Mouse (Mus musculus): ENCODE data around the gene Fam228a.

- TF ChIP-seq GATA1 (IDR thresholded peaks at IDR 0.05; ENCODE audit: borderline replicate concordance, low read length) (no peak), FLI1 (IDR thresholded peaks at IDR 0.05; ENCODE audit: low read length) (no peak)
Observed at GRCm38 (mm10) chr12:4738031-4738576, at the start of gene Fam228a.
